Mouse (Mus musculus) MEL (cell line): ENCODE measurements at regions not wholly inside any gene's neighbourhood (a gene's known extent, or its start where the extent isn't known, plus 50 kb on each side); places are given as distances from the start of the nearest gene placed in this dataset.

ENCODE experiments used
- DNase-seq: peaks from one replicate; pipeline ENCODE4 v3.0.0; 2011; ENCODE audit warnings: low read depth, low spot score
- H3K27ac ChIP-seq: 2 replicates; pipeline ENCODE4 v1.5.1; 2012; ENCODE audit warnings: low read depth, mild to moderate bottlenecking, control low read depth, low read length, moderate library complexity; ENCODE audit not compliant: control insufficient read depth
- H3K27me3 ChIP-seq, 2 experiments: fragments of 150-350 bp in 1 of 2; sonication (generic) in 1 of 2; 2 replicates each; pipeline ENCODE4 v1.6.1; 2012; ENCODE audit warnings: low read length in 2 of 2, mild to moderate bottlenecking in 2 of 2, improper control_type of control experiment in 1 of 2, moderate library complexity in 1 of 2; ENCODE audit not compliant: insufficient read depth in 2 of 2, control insufficient read depth in 1 of 2
- H3K36me3 ChIP-seq, 2 experiments: 2 replicates each; pipeline ENCODE4 v1.6.1; 2012 to 2014; ENCODE audit warnings: low read length in 2 of 2, improper control_type of control experiment in 1 of 2, inconsistent platforms in 1 of 2, mild to moderate bottlenecking in 1 of 2; ENCODE audit not compliant: insufficient read depth in 2 of 2, control insufficient read depth in 1 of 2
- H3K4me1 ChIP-seq, 2 experiments: fragments of 150-350 bp in 1 of 2; sonication (generic) in 1 of 2; 2 replicates each; pipeline ENCODE4 v1.6.1; 2012; ENCODE audit warnings: low read length in 2 of 2, improper control_type of control experiment in 1 of 2, mild to moderate bottlenecking in 1 of 2; ENCODE audit not compliant: insufficient read depth in 2 of 2, control insufficient read depth in 1 of 2
- H3K4me3 ChIP-seq, 2 experiments: fragments of 150-350 bp in 1 of 2; sonication (generic) in 1 of 2; 2 replicates each; pipeline ENCODE4 v1.5.1; 2012; ENCODE audit warnings: low read depth in 2 of 2, low read length in 2 of 2, mild to moderate bottlenecking in 2 of 2, moderate library complexity in 2 of 2, control low read depth in 1 of 2, improper control_type of control experiment in 1 of 2; ENCODE audit not compliant: control insufficient read depth in 1 of 2, insufficient read depth in 1 of 2
- H3K79me2 ChIP-seq: 2 replicates; pipeline ENCODE4 v1.6.1; 2012; ENCODE audit warnings: mild to moderate bottlenecking, low read length, moderate library complexity; ENCODE audit not compliant: control insufficient read depth, poor library complexity, insufficient read depth
- H3K9ac ChIP-seq: 2 replicates; pipeline ENCODE4 v1.6.1; 2012; ENCODE audit warnings: low read depth, mild to moderate bottlenecking, control low read depth, low read length, moderate library complexity; ENCODE audit not compliant: control insufficient read depth, poor library complexity, severe bottlenecking
- H3K9me3 ChIP-seq: fragments of 150-350 bp; sonication (generic); replicated peaks from 2 replicates; pipeline ENCODE4 v1.6.1; 2012; ENCODE audit warnings: mild to moderate bottlenecking, low read length, improper control_type of control experiment, moderate library complexity; ENCODE audit not compliant: insufficient read depth
- BHLHE40 ChIP-seq: IDR thresholded peaks from 2 replicates; pipeline ENCODE4 v1.6.1; 2012; ENCODE audit warnings: low read depth, mild to moderate bottlenecking, inconsistent platforms, low read length, improper control_type of control experiment, borderline replicate concordance
- CHD1 ChIP-seq: IDR thresholded peaks from 2 replicates; pipeline ENCODE4 v1.6.1; 2012; ENCODE audit warnings: low read depth, mild to moderate bottlenecking, inconsistent platforms, low read length, improper control_type of control experiment
- CTCF ChIP-seq, 3 experiments: IDR thresholded peaks in 2 of 3; conservative IDR thresholded peaks in 1 of 3; 2 replicates each; pipeline ENCODE4 v1.5.1; 2011 to 2012; ENCODE audit warnings: low read length in 3 of 3, low read depth in 2 of 3, mild to moderate bottlenecking in 2 of 3, improper control_type of control experiment in 1 of 3, inconsistent platforms in 1 of 3, mixed read lengths in 1 of 3, moderate library complexity in 1 of 3; ENCODE audit not compliant: control insufficient read depth in 1 of 3, insufficient read depth in 1 of 3, poor library complexity in 1 of 3, severe bottlenecking in 1 of 3
- E2F4 ChIP-seq: IDR thresholded peaks from 2 replicates; pipeline ENCODE4 v1.6.1; 2011; ENCODE audit warnings: low read depth, low read length, improper control_type of control experiment, borderline replicate concordance
- ELF1 ChIP-seq: IDR thresholded peaks from 2 replicates; pipeline ENCODE4 v1.6.1; 2014; ENCODE audit warnings: low read depth, mild to moderate bottlenecking, inconsistent platforms, low read length, improper control_type of control experiment, moderate library complexity
- EP300 ChIP-seq, 2 experiments: IDR thresholded peaks; 2 replicates each; pipeline ENCODE4 v1.6.1; 2011; ENCODE audit warnings: improper control_type of control experiment in 2 of 2, low read length in 2 of 2, low read depth in 1 of 2, mild to moderate bottlenecking in 1 of 2
- ETS1 ChIP-seq: IDR thresholded peaks from 2 replicates; pipeline ENCODE4 v1.6.1; 2012; ENCODE audit warnings: low read depth, mild to moderate bottlenecking, inconsistent platforms, low read length, improper control_type of control experiment, moderate library complexity
- MAFK ChIP-seq: IDR thresholded peaks from 2 replicates; pipeline ENCODE4 v1.6.1; 2011; ENCODE audit warnings: low read depth, mild to moderate bottlenecking, low read length, improper control_type of control experiment, borderline replicate concordance
- MAX ChIP-seq: IDR thresholded peaks from 2 replicates; pipeline ENCODE4 v1.6.1; 2011; ENCODE audit warnings: low read length, improper control_type of control experiment
- MAZ ChIP-seq: IDR thresholded peaks from 2 replicates; pipeline ENCODE4 v1.6.1; 2012; ENCODE audit warnings: low read depth, mild to moderate bottlenecking, inconsistent platforms, low read length, improper control_type of control experiment
- MXI1 ChIP-seq: IDR thresholded peaks from 2 replicates; pipeline ENCODE4 v1.6.1; 2011; ENCODE audit warnings: mild to moderate bottlenecking, low read depth, low read length, improper control_type of control experiment
- MYC ChIP-seq: IDR thresholded peaks from 2 replicates; pipeline ENCODE4 v1.6.1; 2011; ENCODE audit warnings: low read depth, mild to moderate bottlenecking, low read length, improper control_type of control experiment, moderate library complexity
- NELFE ChIP-seq: IDR thresholded peaks from 2 replicates; pipeline ENCODE4 v1.6.1; 2011; ENCODE audit warnings: low read depth, low read length, improper control_type of control experiment
- POLR2AphosphoS5 ChIP-seq: IDR thresholded peaks from 2 replicates; pipeline ENCODE4 v1.6.1; 2012; ENCODE audit warnings: low read depth, borderline replicate concordance, mild to moderate bottlenecking, inconsistent platforms, low read length, moderate library complexity, mixed read lengths
- RAD21 ChIP-seq: IDR thresholded peaks from 2 replicates; pipeline ENCODE4 v1.6.1; 2011; ENCODE audit warnings: mild to moderate bottlenecking, low read depth, low read length, improper control_type of control experiment
- SIN3A ChIP-seq: IDR thresholded peaks from 2 replicates; pipeline ENCODE4 v1.6.1; 2012; ENCODE audit warnings: low read length, improper control_type of control experiment, inconsistent platforms
- SMC3 ChIP-seq: IDR thresholded peaks from 2 replicates; pipeline ENCODE4 v1.6.1; 2011; ENCODE audit warnings: low read depth, low read length, improper control_type of control experiment
- TCF12 ChIP-seq: IDR thresholded peaks from 2 replicates; pipeline ENCODE4 v1.6.1; 2014; ENCODE audit warnings: low read depth, mild to moderate bottlenecking, inconsistent platforms, low read length, improper control_type of control experiment, moderate library complexity
- UBTF ChIP-seq: IDR thresholded peaks from 2 replicates; pipeline ENCODE4 v1.6.1; 2012; ENCODE audit warnings: low read depth, mild to moderate bottlenecking, inconsistent platforms, low read length, improper control_type of control experiment, moderate library complexity, borderline replicate concordance; ENCODE audit not compliant: insufficient read depth
- USF1 ChIP-seq: IDR thresholded peaks from 2 replicates; pipeline ENCODE4 v1.6.1; 2014; ENCODE audit warnings: low read depth, mild to moderate bottlenecking, inconsistent platforms, low read length, improper control_type of control experiment, moderate library complexity
- ZC3H11A ChIP-seq: IDR thresholded peaks from 2 replicates; pipeline ENCODE4 v1.6.1; 2012; ENCODE audit warnings: low read depth, mild to moderate bottlenecking, inconsistent platforms, low read length, improper control_type of control experiment
- ZKSCAN1 ChIP-seq: IDR thresholded peaks from 2 replicates; pipeline ENCODE4 v1.6.1; 2012; ENCODE audit warnings: low read depth, mild to moderate bottlenecking, inconsistent platforms, low read length, improper control_type of control experiment, moderate library complexity
- ZMIZ1 ChIP-seq: IDR thresholded peaks from 2 replicates; pipeline ENCODE4 v1.6.1; 2012; ENCODE audit warnings: low read depth, mild to moderate bottlenecking, inconsistent platforms, low read length, improper control_type of control experiment, moderate library complexity
- ZNF384 ChIP-seq: IDR thresholded peaks from 2 replicates; pipeline ENCODE4 v1.6.1; 2012; ENCODE audit warnings: low read depth, mild to moderate bottlenecking, inconsistent platforms, low read length, improper control_type of control experiment

GRCm38 (mm10) chrX:112925542-112926182 lies 227.2 kb upstream of the Pof1b start:
- Histone ChIP-seq H3K27ac (no peak overlapping the region), H3K79me2 (no peaks in the 10 kb centered on the region), H3K4me3 (no peak overlapping the region), H3K4me1 (no peaks in the 10 kb centered on the region), H3K27me3 (no peaks in the 10 kb centered on the region), H3K9ac (no peak overlapping the region), H3K36me3 (no peaks in the 10 kb centered on the region), H3K9me3 (no peaks in the 10 kb centered on the region)
- no peak for TF ChIP-seq MAZ
- no peak for TF ChIP-seq MAX
- TF ChIP-seq ETS1 = no peak
- DNase-seq = no peak

DNA sequence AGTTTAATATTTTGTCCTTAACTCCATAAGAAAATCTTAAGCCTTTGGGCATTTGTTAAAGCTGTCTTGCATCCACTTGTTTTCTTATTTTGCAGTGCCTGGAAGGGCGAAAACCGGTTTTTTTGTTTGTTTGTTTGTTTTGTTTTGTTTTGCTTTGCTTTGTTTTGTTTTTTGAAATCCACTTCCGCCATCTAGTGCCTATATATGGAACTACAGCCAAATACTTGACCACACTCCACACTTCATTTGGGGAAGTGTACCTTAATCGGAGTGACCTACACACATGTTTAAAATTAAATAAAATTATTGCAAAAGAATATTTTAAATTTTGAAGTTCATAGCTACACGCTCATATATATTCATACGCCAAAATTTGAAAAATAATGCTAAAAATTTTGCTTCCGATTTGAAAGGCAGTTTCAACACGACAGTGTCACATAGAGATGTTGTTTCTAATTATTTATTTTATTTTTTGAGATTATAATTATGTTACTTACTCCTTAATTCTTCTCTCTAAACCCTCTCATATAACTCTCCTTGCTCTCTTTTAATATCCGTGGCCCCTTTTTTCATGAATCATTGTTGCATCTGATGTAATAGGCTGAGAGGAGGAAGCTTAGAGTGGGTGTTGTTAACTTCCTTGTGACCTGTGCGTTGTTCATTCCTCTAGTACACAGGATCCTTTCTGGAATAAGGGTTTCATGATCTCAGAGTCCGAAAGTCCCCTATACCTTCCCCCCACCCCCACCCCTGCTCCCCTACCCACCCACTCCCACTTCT lies 205.4 kb upstream of the Pof1b start:
- Histone ChIP-seq H3K9ac (peak overlapping the region; percentile 44; the same call in 1 of the 2 replicates), H3K36me3 (peaks cover 0 to 10% of the 10 kb centered on the region in 2 experiments; a peak in 2 of 4 replicates), H3K79me2 (no peaks in the 10 kb centered on the region), H3K4me1 (peaks cover 4 to 6% of the 10 kb centered on the region in 2 experiments; a peak in 2 of 4 replicates)
- TF ChIP-seq NELFE (no peak), RAD21 (peak; percentile 85), TCF12 (no peak), MYC (no peak; the same call in 1 of the 2 replicates), MXI1 (no peak), MAX (no peak), ZMIZ1 (no peak), BHLHE40 (no peak), POLR2AphosphoS5 (no peak), SMC3 (peak; percentile 82), USF1 (no peak), ETS1 (no peak), CTCF (IDR thresholded peaks at IDR 0.05 in 2 of 3, conservative IDR thresholded peaks at IDR 0.05 in 1 of 3; ENCODE audit: control insufficient read depth in 1 of 3, insufficient read depth in 1 of 3, low read depth in 2 of 3, low read length in 3 of 3, poor library complexity in 1 of 3, severe bottlenecking in 1 of 3) (peak in 2 of 3 experiments; percentile 52 to 82; a peak in 4 of 6 replicates), UBTF (no peak), EP300 (IDR thresholded peaks at IDR 0.05; ENCODE audit: low read depth in 1 of 2, low read length in 2 of 2) (peak in 1 of 2 experiments; percentile 40; a peak in 1 of 4 replicates), ZKSCAN1 (no peak), ELF1 (peak; percentile 15; the same call in 1 of the 2 replicates), SIN3A (peak; percentile 42; the same call in 1 of the 2 replicates), ZC3H11A (peak; percentile 80), ZNF384 (peak; percentile 47; the same call in 1 of the 2 replicates), E2F4 (no peak; the same call in 1 of the 2 replicates), CHD1 (no peak), MAFK (no peak)
- TF ChIP-seq, all 39 proteins: peak for 8
- H3K27ac ChIP-seq = no peak overlapping the region
- H3K4me3 ChIP-seq = peak overlapping the region; percentile 49 to 71
- H3K9me3 ChIP-seq = no peaks in the 10 kb centered on the region
- peak; percentile 80 for DNase-seq
- H3K27me3 ChIP-seq = no peaks in the 10 kb centered on the region
